Mouse (Mus musculus) monocyte, adult 2 months (primary cell): Measurements from ENCODE around the gene Hnrnpr.

ENCODE experiments used
- DNase-seq, 2 experiments: peaks; one replicate each; pipeline ENCODE4 v3.0.0; 2022; ENCODE audit warnings: low spot score in 2 of 2, low read depth in 1 of 2

The Hnrnpr gene

DNA sequence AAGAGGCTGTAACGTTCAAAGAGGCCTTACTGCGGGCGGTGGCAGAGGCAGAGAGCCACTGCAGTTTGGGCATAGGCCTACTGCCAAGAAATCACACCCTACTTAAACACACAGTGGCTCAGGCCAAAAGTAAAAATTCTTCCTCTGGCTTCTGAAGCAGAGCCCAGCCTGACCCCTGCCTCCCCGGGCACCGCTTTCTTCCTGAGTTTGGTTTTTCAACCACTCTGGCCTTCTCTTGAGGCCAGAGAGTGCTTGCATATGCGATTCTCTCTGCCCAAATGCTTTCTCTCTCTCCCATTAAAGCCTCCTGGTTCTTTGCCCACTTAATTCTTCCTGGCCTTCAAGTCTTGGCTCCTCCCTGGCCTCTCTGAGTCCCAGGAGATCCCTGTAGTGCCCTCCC, 73.1 kb downstream of the Hnrnpr start:
- no peak for DNase-seq

DNA sequence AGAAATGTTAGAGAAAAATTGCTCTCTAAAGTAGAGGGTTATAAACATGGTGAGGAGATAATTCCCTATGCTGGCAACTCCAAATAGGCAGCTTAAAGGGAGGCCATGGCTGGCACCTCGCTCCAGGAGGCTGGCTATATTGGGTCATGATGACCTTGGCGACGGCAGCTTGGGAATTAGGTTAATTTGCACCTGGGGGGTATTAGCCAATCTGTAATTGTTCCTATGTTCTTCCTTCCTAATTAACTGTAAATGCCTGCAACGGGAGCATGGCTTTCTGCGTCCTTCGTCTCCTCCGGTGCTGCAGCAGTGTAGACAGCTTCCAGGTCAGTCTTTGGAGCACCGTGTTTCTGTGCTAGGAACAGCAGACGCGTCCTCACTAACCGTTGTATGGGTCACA, 76.5 kb downstream of the Hnrnpr start:
- DNase-seq: no peak

DNA sequence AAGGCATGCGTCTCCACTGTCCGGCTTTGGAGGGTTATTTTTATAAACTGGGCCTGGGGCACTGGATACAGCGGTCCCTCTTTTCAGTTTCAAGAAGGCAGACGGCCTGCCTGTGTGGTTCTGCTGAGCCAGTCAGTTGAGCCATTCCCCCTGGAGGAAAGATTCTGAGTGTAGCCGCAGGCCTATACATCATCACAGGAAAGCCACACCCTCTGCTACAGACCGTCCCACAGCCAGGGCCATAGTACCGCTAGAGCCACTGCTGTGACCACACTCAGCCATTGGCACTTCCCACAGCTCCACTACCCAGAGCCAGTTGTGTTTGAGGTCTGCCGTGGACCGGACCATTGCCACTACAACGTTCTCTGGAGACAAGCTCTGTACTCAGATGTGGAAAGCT, 91.1 kb downstream of the Hnrnpr start:
- DNase-seq: no peak

DNA sequence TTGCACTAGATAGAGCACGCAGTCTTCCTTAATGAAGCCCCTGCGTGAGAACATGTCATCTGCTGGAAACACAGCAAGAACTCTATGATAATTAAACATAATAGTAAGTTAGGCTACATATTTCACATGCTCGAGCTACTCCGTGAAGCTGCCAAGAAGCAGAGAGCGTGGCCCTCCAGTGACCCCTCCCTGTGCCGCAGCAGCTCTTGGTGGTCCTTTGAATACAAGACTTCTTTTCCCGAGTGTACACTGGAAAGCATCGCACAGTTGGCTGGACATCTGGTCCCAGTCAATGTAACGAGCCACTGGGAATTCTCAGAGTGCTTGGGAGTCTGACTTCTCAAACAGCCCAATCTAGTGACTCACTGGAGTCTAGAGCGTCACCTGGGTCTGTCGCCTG, 97.1 kb downstream of the Hnrnpr start:
- no peak for DNase-seq
